ENCODE assay signal across 8 mouse cellular contexts in the genomic region with DNA sequence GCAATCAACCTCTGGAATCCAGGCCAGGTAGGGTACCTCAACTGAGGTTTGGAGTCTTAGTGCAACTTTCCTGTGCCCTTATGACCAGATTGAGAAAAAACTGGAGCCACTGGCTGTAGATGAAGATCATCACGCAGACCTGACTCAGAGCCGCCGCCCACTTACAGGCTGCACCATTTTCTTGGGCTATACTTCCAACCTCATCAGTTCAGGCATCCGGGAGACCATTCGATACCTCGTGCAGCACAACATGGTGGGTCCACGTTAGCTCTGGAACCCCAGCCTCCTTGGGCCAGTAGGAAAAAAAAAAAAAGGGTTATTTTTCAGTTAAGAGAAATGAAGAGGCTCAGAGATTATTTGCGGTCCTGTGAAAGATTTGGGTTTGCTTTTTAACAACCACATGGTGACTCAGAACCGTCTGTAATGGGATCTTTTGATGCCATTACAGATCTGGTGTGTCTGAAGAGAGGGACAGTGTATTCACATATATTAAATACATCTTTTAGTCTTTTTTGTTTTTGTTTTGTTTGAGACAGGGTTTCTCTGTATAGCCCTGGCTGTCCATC. TPM values are rescaled to one million over a fixed set of nuclear protein-coding genes. Genes with fewer than 3 reads are reported as not detected.
DNase-seq lines count a peak whose midpoint lies in the region; ATAC-seq and TF ChIP-seq lines count a peak whose summit lies in the region.

No protein-coding gene starts in this region.

- peak overlapping the region; percentile 94 for H3K4me3 ChIP-seq in gastrocnemius, adult 2 months
- H3K4me3 ChIP-seq in limb, embryonic 14.5 days (replicated peaks; ENCODE audit: low read length), result peak overlapping the region; percentile 82
- H3K4me3 ChIP-seq in stomach, postnatal 0 days (ENCODE audit: low read depth, low read length), result peak overlapping the region; percentile 90

- H3K27me3 ChIP-seq in limb, embryonic 14.5 days (ENCODE audit: control insufficient read depth, insufficient read depth, low read length), result no peaks in the 10 kb centered on the region
- no peaks in the 10 kb centered on the region for H3K27me3 ChIP-seq in stomach, postnatal 0 days (ENCODE audit: control insufficient read depth, insufficient read depth, low read length)

- TF ChIP-seq CTCF in gastrocnemius, adult 2 months (IDR thresholded peaks at IDR 0.05), result no peak
- TF ChIP-seq CTCF in stomach, postnatal 0 days (IDR thresholded peaks at IDR 0.05; ENCODE audit: low read depth), result no peak

- H3K9me3 ChIP-seq in limb, embryonic 14.5 days (ENCODE audit: control insufficient read depth, low read length), result no peaks in the 10 kb centered on the region
- no peaks in the 10 kb centered on the region for H3K9me3 ChIP-seq in stomach, postnatal 0 days (ENCODE audit: control insufficient read depth, low read length)

- no peak for ATAC-seq in limb, embryonic 14.5 days (ENCODE audit: low FRiP score, low read depth)
- ATAC-seq in stomach, postnatal 0 days (ENCODE audit: low FRiP score, low TSS enrichment), result no peak; the same call in 1 of the 2 replicates

- peak overlapping the region; percentile 72 for H3K4me2 ChIP-seq in limb, embryonic 14.5 days (replicated peaks; ENCODE audit: low read depth, low read length, severe bottlenecking)
- H3K4me2 ChIP-seq in stomach, postnatal 0 days (replicated peaks; ENCODE audit: low read depth), result peak overlapping the region; percentile 68

- peak overlapping the region; percentile 80 for H3K9ac ChIP-seq in limb, embryonic 14.5 days (ENCODE audit: low read depth, low read length, severe bottlenecking)
- peak overlapping the region; percentile 94 for H3K9ac ChIP-seq in stomach, postnatal 0 days (ENCODE audit: low read length)

- peaks cover 10% of the 10 kb centered on the region for H3K4me1 ChIP-seq in limb, embryonic 14.5 days (ENCODE audit: control insufficient read depth, insufficient read depth, low read length)
- H3K4me1 ChIP-seq in stomach, postnatal 0 days (replicated peaks; ENCODE audit: control insufficient read depth, insufficient read depth), result 0 out of 2 replicates have a peak, but pooled peaks cover 4% of the 10 kb centered on the region

- DNase-seq in gastrocnemius, adult 2 months, result no peak
- DNase-seq in gastrocnemius, postnatal 10 days, result no peak
- DNase-seq in thymus, postnatal 0 days (ENCODE audit: low spot score), result peak; percentile 11
- DNase-seq in thymus, adult 18-20 months, result no peak
- DNase-seq in limb, embryonic 14.5 days (ENCODE audit: low spot score), result no peak
- DNase-seq in stomach, postnatal 0 days (ENCODE audit: low spot score), result no peak
- no peak for DNase-seq in urinary bladder, postnatal 36 days (ENCODE audit: low spot score in 2 of 2)
- DNase-seq in cerebellum, adult 11 months, result no peak

- peaks cover 47% of the 10 kb centered on the region for H3K36me3 ChIP-seq in limb, embryonic 14.5 days (ENCODE audit: control insufficient read depth, insufficient read depth, low read length)
- peaks cover 11% of the 10 kb centered on the region; the same call in 1 of the 2 replicates for H3K36me3 ChIP-seq in stomach, postnatal 0 days (ENCODE audit: control insufficient read depth, insufficient read depth, low read length)

- TF ChIP-seq EP300 in stomach, postnatal 0 days (optimal IDR thresholded peaks at IDR 0.05), result no peak

- WGBS in limb, embryonic 14.5 days, result 32% methylated on average over 9 of the region's 9 CpGs
- WGBS in stomach, postnatal 0 days, result 37% methylated on average over 9 of the region's 9 CpGs

- H3K27ac ChIP-seq in gastrocnemius, adult 2 months, result peak overlapping the region; percentile 96
- H3K27ac ChIP-seq in limb, embryonic 14.5 days (replicated peaks; ENCODE audit: low read depth, low read length), result peak overlapping the region; percentile 89
- peak overlapping the region; percentile 98 for H3K27ac ChIP-seq in stomach, postnatal 0 days (replicated peaks)

- intact Hi-C loops in gastrocnemius, adult 2 months (cut with DNase I), result loop anchor here (5.0 to 10.0 kb wide), 3 partner anchors 95 to 332 kb away; a partner anchor contains a TSS

- TF ChIP-seq POLR2A in limb, embryonic 14.5 days (IDR thresholded peaks at IDR 0.05; ENCODE audit: borderline replicate concordance, extremely low read depth, insufficient read depth, insufficient read length), result no peak

RNA-seq across cellular contexts. Expression of a gene that starts 0.9 kb away (rescaled TPM):
- 10 to 100 TPM; 27.0 to 28.2 TPM for total RNA-seq in gastrocnemius, adult 2 months (2021)
- 10 to 100 TPM; 20.6 to 22.1 TPM for total RNA-seq in gastrocnemius, postnatal 10 days (2021)
- 78.0 and 80.5 TPM in 2 replicates for polyA plus RNA-seq in thymus, postnatal 0 days (2015; fragmentation: Nextera tagmentation; extraction: Ambion mirVana)
- polyA plus RNA-seq in limb, embryonic 14.5 days (2012; rRNA removed), result 44.9 and 46.9 TPM in 2 replicates
- 46.1 and 47.7 TPM in 2 replicates for polyA plus RNA-seq in limb, embryonic 14.5 days (2014; fragmentation: Nextera tagmentation; extraction: Ambion mirVana)
- 40.2 and 42.2 TPM in 2 replicates for polyA plus RNA-seq in stomach, postnatal 0 days (2015; fragmentation: Nextera tagmentation; extraction: Ambion mirVana)

RNA-seq across cellular contexts. Expression of a gene that starts 4.7 kb away (rescaled TPM):
- not detected for total RNA-seq in gastrocnemius, adult 2 months (2021)
- not detected for total RNA-seq in gastrocnemius, postnatal 10 days (2021)
- not detected in 2 replicates for polyA plus RNA-seq in thymus, postnatal 0 days (2015; fragmentation: Nextera tagmentation; extraction: Ambion mirVana)
- polyA plus RNA-seq in limb, embryonic 14.5 days (2012; rRNA removed), result 0.99 TPM in 1 of 2 replicates, not detected in the other
- polyA plus RNA-seq in limb, embryonic 14.5 days (2014; fragmentation: Nextera tagmentation; extraction: Ambion mirVana), result 0.74 and 1.6 TPM in 2 replicates
- polyA plus RNA-seq in stomach, postnatal 0 days (2015; fragmentation: Nextera tagmentation; extraction: Ambion mirVana), result not detected in 2 replicates

RNA-seq across cellular contexts. Expression of a gene that starts 8.1 kb away (rescaled TPM):
- total RNA-seq in gastrocnemius, adult 2 months (2021), result 10 to 100 TPM; 44.2 to 44.9 TPM
- 10 to 100 TPM; 41.1 to 48.0 TPM for total RNA-seq in gastrocnemius, postnatal 10 days (2021)
- polyA plus RNA-seq in thymus, postnatal 0 days (2015; fragmentation: Nextera tagmentation; extraction: Ambion mirVana), result 142 and 149 TPM in 2 replicates
- polyA plus RNA-seq in limb, embryonic 14.5 days (2012; rRNA removed), result 87.2 and 112 TPM in 2 replicates
- 138 and 139 TPM in 2 replicates for polyA plus RNA-seq in limb, embryonic 14.5 days (2014; fragmentation: Nextera tagmentation; extraction: Ambion mirVana)
- polyA plus RNA-seq in stomach, postnatal 0 days (2015; fragmentation: Nextera tagmentation; extraction: Ambion mirVana), result 114 and 117 TPM in 2 replicates

RNA-seq across cellular contexts. Expression of a gene that starts 8.7 kb away (rescaled TPM):
- 10 to 100 TPM; 16.5 to 17.2 TPM for total RNA-seq in gastrocnemius, adult 2 months (2021)
- total RNA-seq in gastrocnemius, postnatal 10 days (2021), result 10 to 100 TPM; 18.2 to 21.6 TPM
- 53.4 and 54.2 TPM in 2 replicates for polyA plus RNA-seq in thymus, postnatal 0 days (2015; fragmentation: Nextera tagmentation; extraction: Ambion mirVana)
- 53.2 and 58.4 TPM in 2 replicates for polyA plus RNA-seq in limb, embryonic 14.5 days (2012; rRNA removed)
- polyA plus RNA-seq in limb, embryonic 14.5 days (2014; fragmentation: Nextera tagmentation; extraction: Ambion mirVana), result 36.8 and 38.4 TPM in 2 replicates
- polyA plus RNA-seq in stomach, postnatal 0 days (2015; fragmentation: Nextera tagmentation; extraction: Ambion mirVana), result 22.3 and 23.6 TPM in 2 replicates

RNA-seq across cellular contexts. Expression of a gene that starts 10.6 kb away (rescaled TPM):
- total RNA-seq in gastrocnemius, adult 2 months (2021), result 10 to 100 TPM in 1 of 2 experiments, 1 to 10 TPM in 1; 8.1 to 10.3 TPM
- total RNA-seq in gastrocnemius, postnatal 10 days (2021), result 10 to 100 TPM; 16.6 to 20.9 TPM
- polyA plus RNA-seq in thymus, postnatal 0 days (2015; fragmentation: Nextera tagmentation; extraction: Ambion mirVana), result 64.0 and 68.4 TPM in 2 replicates
- polyA plus RNA-seq in limb, embryonic 14.5 days (2012; rRNA removed), result 46.7 and 54.1 TPM in 2 replicates
- 32.9 and 34.2 TPM in 2 replicates for polyA plus RNA-seq in limb, embryonic 14.5 days (2014; fragmentation: Nextera tagmentation; extraction: Ambion mirVana)
- polyA plus RNA-seq in stomach, postnatal 0 days (2015; fragmentation: Nextera tagmentation; extraction: Ambion mirVana), result 29.1 and 32.6 TPM in 2 replicates
